ENCODE assay signal across 14 mouse cellular contexts in the genomic region with DNA sequence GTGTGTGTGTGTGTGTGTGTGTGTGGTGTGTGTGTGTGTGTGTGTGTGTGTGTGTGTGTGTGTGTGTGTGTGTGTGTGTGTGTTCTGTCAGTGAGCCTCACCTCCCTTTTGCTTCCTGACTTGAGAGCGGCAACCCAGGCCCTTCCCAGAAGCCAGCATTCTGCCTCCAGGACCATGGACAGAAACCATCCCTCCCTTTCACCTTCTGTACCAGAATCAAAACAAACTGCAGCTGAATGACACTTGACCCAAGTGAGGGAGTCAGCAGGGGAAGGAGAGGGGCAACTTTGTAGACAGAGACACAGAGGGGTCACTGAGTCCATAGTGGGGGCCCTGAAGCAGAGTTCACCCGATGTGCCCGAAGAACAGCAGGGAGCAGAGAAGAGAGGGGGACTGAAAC. TPM values are rescaled to one million over a fixed set of nuclear protein-coding genes. Genes with fewer than 3 reads are reported as not detected.
DNase-seq lines count a peak whose midpoint lies in the region; ATAC-seq and TF ChIP-seq lines count a peak whose summit lies in the region.
"Had no signal": no experiment of that assay in that cellular context is flagged by ENCODE, and none has a peak within 500 bp of the region (broad histone marks: within the 10 kb centered on the region; RNA-seq: fewer than 3 reads in every experiment).

No protein-coding gene starts in this region.

- no peak for ATAC-seq in granulocyte monocyte progenitor cell, adult 5-6 weeks (replicated peaks; ENCODE audit: poor library complexity, severe bottlenecking)
- ATAC-seq in CD4-positive, CD25-positive, alpha-beta regulatory T cell, adult 4 months = no peak
- ATAC-seq: hindbrain, postnatal 0 days had no signal

- H3K9me3 ChIP-seq in ES-E14 (ENCODE audit: control insufficient read depth, insufficient read depth, low read depth, low read length) = no peaks in the 10 kb centered on the region
- H3K9me3 ChIP-seq: forebrain, embryonic 10.5 days; limb, embryonic 15.5 days; midbrain, embryonic 12.5 days had no signal

- no peak overlapping the region for H3K9ac ChIP-seq in ES-E14 (ENCODE audit: insufficient read depth, low read depth, low read length, poor library complexity, severe bottlenecking)
- H3K9ac ChIP-seq: limb, embryonic 15.5 days; midbrain, embryonic 12.5 days had no signal

- H3K36me3 ChIP-seq in ES-E14 (ENCODE audit: control insufficient read depth, insufficient read depth, low read length, poor library complexity, severe bottlenecking) = no peaks in the 10 kb centered on the region
- H3K36me3 ChIP-seq: forebrain, embryonic 10.5 days; limb, embryonic 15.5 days; midbrain, embryonic 12.5 days had no signal

- H3K4me3 ChIP-seq in ES-E14 (ENCODE audit: insufficient read depth in 1 of 2, low read depth in 1 of 2, low read length in 2 of 2, poor library complexity in 1 of 2, severe bottlenecking in 1 of 2) = no peak overlapping the region
- H3K4me3 ChIP-seq: forebrain, embryonic 10.5 days; limb, embryonic 15.5 days; midbrain, embryonic 12.5 days had no signal

- H3K4me1 ChIP-seq in ES-E14 (ENCODE audit: control insufficient read depth in 2 of 2, insufficient read depth in 2 of 2, low read length in 2 of 2, poor library complexity in 1 of 2) = no peaks in the 10 kb centered on the region

- peak; percentile 71 to 72 for DNase-seq in kidney, postnatal 4 days
- no peak for DNase-seq in kidney, adult 9 months
- DNase-seq in 416B (ENCODE audit: low read depth) = peak; percentile 22
- peak; percentile 46 for DNase-seq in ES-E14 (ENCODE audit: low read depth, low spot score)
- peak; percentile 67 for DNase-seq in forelimb bud, embryonic 11.5 days (ENCODE audit: low read depth, low spot score)
- DNase-seq: cerebellum, adult 9-10 months; gastrocnemius, postnatal 36 days had no signal

- H3K27ac ChIP-seq in ES-E14 (ENCODE audit: insufficient read depth, low read depth, low read length, poor library complexity, severe bottlenecking) = no peak overlapping the region
- H3K27ac ChIP-seq: forebrain, embryonic 10.5 days; hindbrain, postnatal 0 days; limb, embryonic 15.5 days; midbrain, embryonic 12.5 days had no signal

- in situ Hi-C loops in ES-E14 (cut with MboI; ENCODE audit: low sequenced_read_pairs in 2 of 2, unreplicated experiment in 2 of 2) = no loop called here

TF ChIP-seq in ES-E14, 5 proteins besides CTCF, POLR2A, EP300 and RAD21:
- no peak for TF ChIP-seq HCFC1 (IDR thresholded peaks at IDR 0.05; ENCODE audit: borderline replicate concordance, insufficient read depth, low read length)
- TF ChIP-seq CHD2 (IDR thresholded peaks at IDR 0.05; ENCODE audit: low read depth, low read length) = no peak
- TF ChIP-seq ZNF384 (IDR thresholded peaks at IDR 0.05; ENCODE audit: low read depth, low read length) = no peak
- TF ChIP-seq ZC3H11A (IDR thresholded peaks at IDR 0.05; ENCODE audit: borderline replicate concordance, low read depth, low read length) = no peak
- no peak for TF ChIP-seq MAFK (IDR thresholded peaks at IDR 0.05; ENCODE audit: insufficient read depth, low read depth, low read length)

RNA-seq across cellular contexts. Expression of a gene that starts 3.3 kb away (rescaled TPM):
- 0.04 and 0.37 TPM in 2 replicates for total RNA-seq in ES-E14 (2012; rRNA removed)
- 0.19 TPM in 1 of 2 replicates, not detected in the other for total RNA-seq in granulocyte monocyte progenitor cell, adult 5-6 weeks (2014; fragmentation: Nextera tagmentation)
- 0.10 and 0.13 TPM in 2 replicates for total RNA-seq in granulocyte monocyte progenitor cell, adult 5-6 weeks (2017)
- 10 to 100 TPM; 13.5 to 16.6 TPM for polyA plus RNA-seq in CD4-positive, CD25-positive, alpha-beta regulatory T cell, adult 4 months (2017; shearing (Covaris generic))
- polyA plus RNA-seq: forebrain, embryonic 10.5 days; stomach, embryonic 16.5 days had no signal

RNA-seq across cellular contexts. Expression of a gene that starts 36.8 kb away (rescaled TPM):
- 0.53 and 0.98 TPM in 2 replicates for total RNA-seq in ES-E14 (2012; rRNA removed)
- not detected in 2 replicates for total RNA-seq in granulocyte monocyte progenitor cell, adult 5-6 weeks (2014; fragmentation: Nextera tagmentation)
- not detected in 2 replicates for total RNA-seq in granulocyte monocyte progenitor cell, adult 5-6 weeks (2017)
- polyA plus RNA-seq in CD4-positive, CD25-positive, alpha-beta regulatory T cell, adult 4 months (2017; shearing (Covaris generic)) = 1 to 10 TPM in 1 of 2 experiments, under 1 TPM in 1; 0.49 to 1.4 TPM

RNA-seq across cellular contexts. Expression of a gene that starts 58.0 kb away (rescaled TPM):
- total RNA-seq in ES-E14 (2012; rRNA removed) = 2.5 and 4.6 TPM in 2 replicates
- 12.2 and 12.8 TPM in 2 replicates for total RNA-seq in granulocyte monocyte progenitor cell, adult 5-6 weeks (2014; fragmentation: Nextera tagmentation)
- 8.6 and 10.3 TPM in 2 replicates for total RNA-seq in granulocyte monocyte progenitor cell, adult 5-6 weeks (2017)
- 10 to 100 TPM; 15.1 to 19.9 TPM for polyA plus RNA-seq in CD4-positive, CD25-positive, alpha-beta regulatory T cell, adult 4 months (2017; shearing (Covaris generic))
